Mouse (Mus musculus): ENCODE results near the gene Ajuba.

The Ajuba gene

DNA sequence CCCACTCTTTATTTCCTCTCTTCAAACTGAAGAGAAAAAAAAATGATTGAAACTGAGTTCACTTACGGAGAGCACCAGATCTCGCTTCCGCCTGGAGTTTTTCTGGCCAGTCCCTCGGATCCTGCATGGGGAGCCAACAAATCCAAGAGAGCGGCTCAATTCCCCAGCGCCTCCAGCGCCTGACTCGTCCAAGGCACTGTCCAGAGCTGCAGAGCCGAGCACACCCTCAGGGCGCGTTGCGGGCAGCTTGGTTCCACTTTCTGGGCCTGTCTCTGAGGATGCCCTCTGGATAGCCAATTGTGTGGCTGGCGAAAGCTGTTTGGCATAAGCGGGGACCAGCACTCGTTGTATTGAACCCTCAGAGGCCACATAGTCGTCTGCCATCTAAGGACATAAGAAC lies 13.7 kb upstream of the Ajuba start:
- DNase-seq, result no peak

DNA sequence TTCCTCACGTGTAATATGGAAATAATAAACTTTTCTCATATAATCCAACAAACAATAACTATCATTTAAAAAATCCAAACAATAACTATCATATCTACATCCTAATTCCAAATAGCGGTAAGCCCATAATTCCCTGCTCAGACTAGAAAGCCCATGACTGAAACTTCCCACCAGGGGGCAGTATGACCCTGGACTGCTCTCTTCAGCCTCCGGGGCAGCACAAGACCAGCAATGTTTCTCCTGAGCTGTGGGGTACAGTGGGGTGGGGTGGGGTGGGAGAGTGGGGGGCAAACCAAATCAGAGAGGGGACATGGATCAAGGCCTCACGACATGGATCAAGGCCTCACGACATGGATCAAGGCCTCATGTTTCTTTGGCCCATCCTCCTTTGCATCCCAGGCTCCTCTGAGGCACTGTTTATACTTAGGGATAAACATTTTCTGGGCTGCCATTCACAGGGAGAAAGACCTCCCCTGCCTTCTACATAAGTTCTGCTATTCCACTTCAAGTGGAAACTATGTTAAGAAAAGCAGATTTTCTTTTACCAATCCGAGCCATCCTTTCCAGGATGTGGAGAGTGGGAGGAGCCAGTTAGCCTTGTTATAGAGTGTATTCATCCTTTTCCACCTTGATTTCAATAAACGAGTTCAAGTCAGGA lies 6.5 kb upstream of the Ajuba start:
- peak; percentile 82 for DNase-seq

DNA sequence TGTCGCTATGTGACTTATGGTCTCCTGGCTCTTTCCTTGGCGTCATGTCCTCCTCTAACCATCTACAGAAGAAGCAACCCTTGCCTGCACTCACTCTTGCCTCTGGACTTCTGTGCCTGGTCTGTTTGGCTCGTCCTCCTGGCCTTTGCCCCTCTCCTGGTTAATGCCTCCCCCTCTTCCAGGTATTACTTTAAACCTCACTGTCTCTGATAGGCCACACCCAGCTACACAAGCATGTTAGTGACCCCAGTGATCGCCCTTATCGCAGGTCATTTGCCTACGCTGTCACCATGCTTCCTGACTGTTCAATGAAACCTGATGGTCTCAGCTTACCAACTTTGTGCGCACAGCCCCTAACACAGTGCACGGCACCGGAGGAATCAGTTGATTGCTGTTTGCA lies 5.2 kb upstream of the Ajuba start:
- DNase-seq, result no peak

DNA sequence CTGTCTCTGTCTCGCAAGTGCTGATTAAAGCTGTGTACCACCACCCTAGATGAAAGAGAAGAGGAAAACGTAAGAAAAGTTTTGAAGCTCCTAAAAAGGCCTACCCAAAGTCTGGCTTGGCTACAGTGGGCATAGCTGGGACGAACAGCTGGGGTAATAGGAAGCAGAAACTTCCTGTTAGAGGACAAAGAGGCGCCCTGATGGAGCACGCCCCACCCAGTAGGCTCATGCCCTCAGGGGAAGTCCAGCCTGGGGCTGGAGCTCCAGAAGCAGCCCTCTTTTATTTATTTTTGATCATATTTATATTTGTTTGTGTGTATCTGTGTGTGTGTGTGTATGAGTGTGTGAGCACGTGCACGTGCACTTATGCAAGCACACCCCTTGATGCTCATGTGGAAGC lies 2.3 kb upstream of the Ajuba start:
- DNase-seq, result no peak

DNA sequence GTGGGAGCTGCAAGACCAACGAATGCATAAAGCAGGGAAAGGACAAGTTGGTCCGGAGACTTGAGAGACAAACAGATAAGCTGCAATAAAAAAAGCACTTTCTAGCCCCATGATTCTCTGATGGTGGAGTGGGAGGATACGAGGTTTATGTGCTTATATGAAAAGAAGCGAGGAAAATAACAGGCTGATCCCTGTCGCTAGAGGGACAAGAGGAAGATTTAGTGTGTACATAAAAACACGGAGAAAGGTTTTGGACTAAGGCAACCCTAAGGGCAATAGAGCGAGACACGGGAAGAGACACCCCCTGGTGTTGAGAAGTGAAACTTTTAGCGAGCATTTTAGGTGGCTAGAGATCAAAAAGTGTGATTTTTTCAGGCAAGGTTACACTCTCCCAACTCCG lies 705 bp upstream of the Ajuba start:
- peak; percentile 47 for DNase-seq

DNA sequence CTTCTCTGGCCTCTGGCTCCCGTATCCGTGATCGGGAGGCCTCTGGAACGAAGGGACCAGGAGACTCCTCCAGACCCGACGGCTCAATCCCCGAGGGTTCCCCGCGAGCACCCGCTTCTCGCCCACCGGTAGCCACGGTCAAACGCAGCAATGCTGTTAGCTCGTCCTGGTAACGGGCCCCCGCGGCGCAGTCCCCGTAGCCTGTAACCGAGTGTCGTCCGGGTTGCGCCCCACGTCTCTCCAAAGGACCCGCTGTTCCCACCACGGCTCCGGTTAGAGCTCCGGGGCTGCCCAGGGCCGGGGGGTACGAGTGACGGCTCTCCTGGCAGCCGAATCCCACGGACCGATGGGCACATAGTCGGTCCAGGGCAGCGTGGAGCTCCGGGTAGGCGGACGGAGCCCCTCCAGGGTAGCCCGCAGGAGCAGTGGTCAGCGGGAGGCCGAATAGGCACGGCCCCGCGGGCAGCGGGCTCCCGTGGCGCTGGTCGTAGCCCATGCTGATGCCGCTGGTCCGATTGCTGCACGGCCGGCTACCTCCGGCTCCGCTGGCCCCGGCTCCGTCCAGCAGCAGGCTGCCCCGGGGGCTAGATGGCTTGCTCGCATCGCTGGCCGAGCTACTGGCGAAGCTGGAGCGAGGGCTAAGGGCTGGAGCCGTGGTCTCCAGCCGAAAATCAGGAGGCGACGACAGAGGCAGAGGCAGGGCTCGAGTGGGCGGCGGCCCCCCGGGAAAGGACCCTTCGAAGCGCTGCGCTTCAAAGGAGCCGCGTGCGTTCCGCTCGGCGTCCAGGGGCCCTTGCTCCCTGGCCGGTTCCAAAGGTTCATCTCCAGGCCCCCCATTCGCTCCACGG lies 893 bp downstream of the Ajuba start:
- DNase-seq, result no peak

DNA sequence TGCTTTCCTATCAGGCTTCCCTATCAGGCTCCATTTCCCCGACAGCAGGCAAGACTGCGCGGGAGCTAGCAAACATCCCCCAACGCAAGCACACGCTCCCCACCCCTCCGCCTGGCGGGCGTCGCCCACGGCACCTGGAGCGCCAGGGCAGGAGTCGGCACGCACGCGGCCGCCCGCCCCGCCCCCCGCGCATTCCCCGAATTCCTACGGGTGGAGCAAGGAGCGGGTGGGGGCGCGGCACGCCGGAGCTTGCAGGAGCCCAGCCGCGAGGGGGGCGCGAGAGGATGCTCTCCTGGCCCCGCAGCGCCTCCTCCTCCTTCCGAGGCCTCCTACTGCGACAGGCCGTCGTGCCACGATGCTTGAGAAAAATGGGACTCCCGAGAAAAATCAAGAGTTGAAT lies 1.7 kb downstream of the Ajuba start:
- DNase-seq, result peak; percentile 88

DNA sequence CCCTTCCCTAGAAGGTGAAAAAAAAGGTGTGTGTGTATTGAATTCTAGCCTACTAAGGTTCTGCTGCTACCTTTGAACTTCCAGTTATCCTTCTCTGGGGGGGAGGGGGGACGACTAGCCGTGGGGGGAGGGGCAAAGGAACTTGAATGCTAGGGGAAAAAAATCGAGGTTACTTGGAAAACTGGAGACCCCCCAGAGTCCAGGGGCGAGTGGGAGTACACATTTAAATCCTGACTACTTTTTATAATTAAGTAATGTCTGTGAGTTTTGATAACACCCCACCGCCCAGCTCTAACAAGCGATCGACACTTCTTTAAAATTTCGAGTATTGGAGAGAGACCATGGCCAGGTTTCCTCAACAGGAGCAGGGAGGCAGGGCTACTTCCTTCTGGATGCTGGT lies 2.3 kb downstream of the Ajuba start:
- no peak for DNase-seq

DNA sequence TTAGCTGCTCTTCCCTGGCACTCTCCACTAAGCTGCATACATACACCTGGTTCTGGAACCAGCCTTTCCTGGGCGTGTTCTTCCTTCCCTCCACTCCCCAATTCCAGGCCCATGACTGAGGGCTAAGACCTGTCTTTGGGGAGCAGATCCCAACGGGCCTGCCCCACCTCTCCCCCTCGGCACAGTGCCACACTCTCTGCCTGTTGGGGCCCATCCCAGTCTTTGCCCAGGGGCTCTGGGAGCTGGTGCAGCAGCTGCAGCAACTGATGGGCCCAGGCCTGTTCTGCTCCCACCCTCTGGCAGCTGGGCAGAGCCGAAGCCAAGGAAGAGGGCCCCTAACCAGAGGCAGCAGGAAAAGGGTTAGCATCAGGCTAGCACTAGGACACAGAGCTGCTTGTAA lies 3.1 kb downstream of the Ajuba start:
- no peak for DNase-seq

DNA sequence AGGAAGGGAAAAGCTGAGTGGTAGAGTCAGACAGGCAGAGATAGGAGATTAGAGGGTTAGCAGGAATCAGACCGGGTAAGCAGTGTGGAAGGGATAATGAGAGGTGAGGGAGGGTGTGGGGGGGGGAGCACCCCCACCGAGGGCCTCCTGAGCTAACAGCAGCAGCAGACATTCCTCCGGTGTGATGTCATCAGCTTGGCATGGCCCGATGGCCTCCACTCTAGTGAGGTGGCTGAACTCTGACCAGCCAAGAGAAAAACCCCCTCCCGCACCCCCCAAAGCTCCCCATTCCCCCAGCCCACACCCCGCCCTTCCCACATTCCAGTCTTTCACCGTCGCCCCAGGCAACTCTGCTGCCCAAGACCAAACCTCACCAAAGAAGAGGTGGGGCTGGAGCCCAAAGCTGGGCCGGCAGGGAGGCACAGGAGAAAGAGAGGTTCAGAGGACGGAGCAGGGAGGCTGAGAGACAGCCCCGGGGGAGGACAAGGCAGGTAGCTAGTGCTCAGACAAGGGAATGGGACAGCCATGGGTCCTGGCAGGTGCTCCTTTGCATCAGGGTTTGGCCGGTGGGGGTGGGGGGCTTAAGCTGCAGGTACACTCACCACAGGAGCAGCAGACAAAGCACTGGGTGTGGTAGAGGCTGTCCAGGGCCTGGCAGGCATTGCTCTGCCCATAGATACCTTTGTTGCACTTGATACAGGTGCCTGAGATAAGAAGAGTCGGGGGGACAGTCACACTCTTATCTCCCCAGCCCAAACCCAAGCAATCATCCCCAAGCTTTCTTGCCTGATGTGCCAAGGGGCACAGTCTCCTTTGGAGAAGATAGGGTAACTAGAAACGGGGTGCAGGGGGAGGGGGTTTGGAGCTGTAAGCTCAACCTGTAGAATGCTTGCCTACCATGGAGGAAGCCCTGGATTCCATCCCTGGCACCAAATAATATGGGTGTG lies 4.3 kb downstream of the Ajuba start:
- DNase-seq, result peak; percentile 62

DNA sequence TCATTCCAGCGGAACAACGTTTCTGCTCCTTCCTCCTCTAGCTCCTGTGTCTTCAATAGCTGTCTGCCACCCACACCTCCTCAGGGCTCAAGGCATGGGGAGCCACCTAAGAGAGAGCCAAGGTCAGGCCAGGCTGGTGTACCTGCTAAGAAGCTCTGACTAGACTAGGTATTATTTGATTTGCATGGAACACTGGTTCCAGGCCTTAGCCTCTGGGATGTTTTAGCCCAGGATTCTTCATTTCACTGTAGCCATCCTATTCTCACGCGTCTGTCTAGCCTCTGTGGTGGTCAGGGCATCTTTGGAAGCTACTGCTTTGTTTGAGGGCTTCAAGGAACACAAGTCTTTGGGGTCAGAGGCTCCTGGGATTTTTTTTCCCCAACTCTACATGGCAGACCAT lies 5.2 kb downstream of the Ajuba start:
- no peak for DNase-seq

DNA sequence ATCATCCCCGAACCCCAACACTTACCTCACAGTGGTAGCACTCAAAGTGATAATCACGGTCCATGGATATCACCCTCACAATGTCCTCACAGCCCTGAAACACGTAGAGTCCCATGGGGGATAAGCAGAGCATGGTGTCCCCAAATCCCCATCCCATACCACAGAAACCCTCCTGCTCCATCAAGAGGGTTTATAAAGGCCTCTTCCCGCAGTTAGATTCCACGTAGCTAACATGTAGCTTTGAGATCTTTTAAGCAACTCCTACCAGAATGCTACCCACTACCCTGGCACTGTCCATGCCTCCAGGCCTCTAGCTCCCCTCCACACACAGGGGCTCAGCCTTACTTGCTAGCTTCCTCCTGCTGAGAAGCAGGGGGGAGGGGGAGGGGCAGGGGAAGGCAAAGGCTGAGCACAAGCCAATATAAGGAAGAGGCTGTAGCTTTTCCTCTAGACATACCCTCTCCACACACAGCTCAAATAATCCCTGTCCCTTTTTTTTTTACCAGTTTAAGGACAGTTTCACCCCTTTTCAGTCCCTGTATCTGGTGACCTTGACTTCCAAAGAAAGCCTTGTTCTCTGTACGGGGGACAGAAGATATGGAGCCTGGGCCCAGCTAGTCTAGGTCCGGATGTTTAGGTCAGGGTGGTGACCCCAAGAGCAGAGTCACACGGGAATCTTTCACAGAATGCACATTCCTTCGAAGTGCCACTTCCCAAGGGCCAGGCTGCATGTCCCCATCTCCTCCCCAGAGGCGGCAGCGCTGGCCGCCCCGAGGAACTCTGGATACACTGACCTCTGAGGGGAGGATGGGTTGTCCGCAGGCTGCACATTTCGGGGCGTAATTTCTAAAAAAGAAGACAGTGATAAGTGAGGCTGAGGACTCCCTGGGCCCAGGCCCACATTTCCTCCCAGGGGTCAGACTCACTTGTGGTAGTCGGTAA lies 7.6 kb downstream of the Ajuba start:
- no peak for DNase-seq

DNA sequence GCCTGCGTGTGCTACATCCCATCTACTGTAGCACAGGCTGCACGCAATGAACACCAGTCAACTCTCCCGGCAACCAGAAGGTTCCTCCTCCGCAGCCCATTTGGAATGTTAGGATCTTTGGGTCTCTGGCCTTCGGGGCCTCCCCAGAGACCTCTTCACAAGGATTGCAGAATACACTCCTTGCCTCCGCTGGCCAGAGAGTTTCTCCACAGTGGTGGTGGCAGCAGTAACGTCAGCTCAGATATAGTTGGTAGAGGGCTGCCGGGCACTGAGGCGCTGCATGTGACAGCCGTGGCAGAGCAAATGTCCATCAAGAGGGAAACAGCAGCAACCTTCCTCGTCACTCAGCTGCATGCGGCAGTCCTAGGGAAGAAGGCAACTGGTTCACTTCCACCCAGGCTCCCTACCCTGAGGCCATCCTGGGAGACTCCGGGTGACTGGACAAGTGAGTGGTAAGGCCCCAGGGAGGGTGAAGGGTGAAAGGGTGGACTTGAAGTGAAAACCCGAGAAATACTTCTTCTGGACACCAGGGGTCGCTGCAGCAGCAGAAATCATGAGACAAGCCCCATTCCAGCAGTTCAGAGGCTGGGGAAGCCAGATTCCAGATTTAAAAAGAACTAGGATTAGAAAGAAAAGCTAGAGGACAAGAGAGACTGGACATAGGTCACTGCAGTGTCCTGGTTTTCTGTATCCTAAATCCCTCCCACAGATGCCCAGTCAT lies 8.5 kb downstream of the Ajuba start:
- peak; percentile 82 for DNase-seq

DNA sequence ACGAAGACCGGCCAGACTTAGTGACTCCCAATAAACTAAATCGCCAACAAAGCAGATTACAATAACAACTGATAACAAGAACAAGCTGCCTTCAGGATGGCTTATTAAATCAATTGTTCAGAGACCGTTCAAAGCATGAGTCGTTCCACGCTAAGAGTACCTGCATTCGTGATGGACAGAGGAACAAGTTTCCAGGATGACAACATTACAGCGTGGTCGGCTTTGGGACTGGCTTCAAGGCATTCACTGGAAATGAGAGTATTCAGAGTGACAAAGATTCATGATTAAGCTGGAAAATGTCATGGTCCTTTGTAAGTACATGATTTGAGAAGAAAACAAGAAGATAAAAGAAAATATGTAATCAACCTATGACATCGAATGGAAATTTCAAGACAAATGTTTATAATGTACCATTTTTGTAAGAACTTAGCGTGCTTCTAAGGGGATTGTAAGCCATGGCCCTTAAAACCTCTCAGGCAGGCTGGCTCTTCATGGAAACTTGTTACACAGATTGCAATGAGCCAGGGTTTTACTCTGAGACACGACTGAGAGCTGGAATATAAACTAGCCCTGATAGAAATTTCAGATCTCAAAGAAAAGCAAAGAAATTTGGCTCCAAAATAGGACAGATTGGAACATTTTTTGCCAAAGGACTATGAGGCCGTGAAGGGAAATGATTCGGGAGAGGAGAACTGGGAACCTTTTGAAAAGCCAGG lies 16.7 kb downstream of the Ajuba start:
- no peak for DNase-seq

DNA sequence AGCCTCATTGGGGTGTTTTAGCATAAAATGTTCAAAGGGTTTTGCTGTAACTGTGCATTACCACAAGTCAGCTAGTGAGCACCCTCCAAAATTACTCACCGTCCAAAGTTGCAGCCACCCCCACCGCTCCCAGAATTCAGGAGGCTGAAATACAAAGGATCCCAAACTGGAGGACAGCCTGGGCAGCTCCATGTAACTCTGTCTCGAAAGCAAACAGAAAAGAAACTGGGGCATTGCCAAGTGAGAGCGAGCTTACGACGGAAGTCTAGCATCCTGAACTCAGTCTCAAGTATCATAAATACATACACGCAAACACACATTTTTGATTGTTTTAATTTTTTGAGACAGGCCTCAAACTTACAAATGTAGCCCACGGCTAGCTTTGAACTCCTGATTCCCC lies 20.0 kb downstream of the Ajuba start:
- DNase-seq, result no peak

DNA sequence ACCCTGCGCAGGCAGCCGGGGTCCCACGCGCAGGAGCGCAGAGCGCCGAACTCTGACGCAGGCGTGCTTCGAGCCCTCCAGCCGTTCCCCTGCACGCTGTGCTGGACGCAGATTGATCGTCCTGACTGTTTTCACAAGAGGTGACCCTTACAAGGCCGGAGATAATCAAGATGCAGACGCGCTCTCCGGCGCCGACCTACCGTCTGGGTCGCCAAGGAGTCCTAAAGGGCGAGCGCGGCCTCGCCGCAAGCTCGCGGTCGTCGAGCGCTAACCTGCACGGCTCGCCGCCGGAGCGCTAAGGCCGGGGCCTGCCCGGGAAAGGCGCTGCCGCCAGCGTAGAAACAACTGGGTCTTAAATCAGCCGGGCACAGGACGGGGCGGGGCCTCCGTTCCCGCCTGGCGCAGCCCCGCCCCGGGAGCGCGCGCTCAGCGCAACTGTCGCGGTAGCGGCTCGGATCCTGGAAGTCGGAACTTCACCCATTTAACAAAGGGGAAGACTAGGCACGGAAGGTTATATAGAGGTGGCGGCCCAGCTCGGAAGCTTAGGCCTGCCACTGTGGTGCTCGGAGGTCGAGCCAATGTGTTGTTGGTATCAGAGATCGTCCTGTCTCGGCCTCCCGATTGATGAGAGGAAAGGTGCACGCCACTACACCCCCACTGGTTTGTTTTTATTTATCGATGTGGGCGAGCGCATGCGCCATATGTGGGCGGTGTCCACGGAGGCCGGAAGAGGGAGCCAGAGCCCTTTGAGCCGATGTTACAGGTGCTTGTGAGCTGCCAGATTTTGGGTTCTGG lies 23.2 kb downstream of the Ajuba start, which contains the start of gene Haus4:
Gene Haus4 (minus strand): TSS at position 642 of the 795 bp plus-strand sequence.
- DNase-seq, result peak; percentile 83

DNA sequence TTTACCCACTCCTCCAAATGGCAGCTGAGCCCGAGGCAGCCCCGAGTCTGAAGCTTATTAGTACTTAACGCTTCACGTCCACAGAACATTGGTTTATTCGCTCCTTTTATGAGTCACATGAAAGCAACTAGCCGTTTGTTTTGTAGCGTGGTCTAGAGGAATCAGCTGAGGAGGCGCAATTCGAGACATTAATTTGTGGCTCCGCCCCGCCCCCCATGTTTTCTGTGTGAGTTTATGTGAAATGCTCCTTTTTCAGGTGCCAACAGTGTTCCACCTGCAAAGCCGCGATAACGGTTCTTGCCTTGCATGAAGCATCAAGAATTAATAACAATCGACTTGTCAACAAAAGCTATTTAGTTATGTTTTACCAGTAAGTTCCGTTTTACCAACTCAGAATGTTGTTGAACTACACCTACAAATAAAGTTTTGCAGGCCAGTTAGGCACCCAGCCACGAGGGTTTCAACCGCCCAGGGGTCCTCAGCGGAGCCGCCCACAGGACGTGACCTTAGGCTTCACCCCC lies 23.8 kb downstream of the Ajuba start:
- no peak for DNase-seq

DNA sequence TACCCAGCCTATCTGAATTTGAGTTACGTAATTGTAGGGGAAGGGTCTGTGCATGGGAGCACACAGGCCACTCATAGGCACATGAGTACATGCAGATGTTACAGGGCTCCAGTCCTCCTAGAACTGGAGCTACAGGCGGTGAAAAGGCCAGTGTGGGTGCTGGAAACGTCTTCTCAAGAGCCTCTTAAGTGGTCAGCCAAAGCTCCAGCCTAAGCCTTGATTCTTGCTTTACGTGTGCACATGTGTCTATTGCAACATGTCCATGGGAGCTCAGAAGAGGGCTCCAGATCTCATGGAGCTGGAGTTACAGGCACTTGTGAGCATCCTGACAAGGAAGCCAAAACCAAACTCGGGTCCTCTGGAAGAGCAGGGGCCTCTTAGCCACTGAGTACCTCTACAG lies 32.7 kb downstream of the Ajuba start:
- no peak for DNase-seq

DNA sequence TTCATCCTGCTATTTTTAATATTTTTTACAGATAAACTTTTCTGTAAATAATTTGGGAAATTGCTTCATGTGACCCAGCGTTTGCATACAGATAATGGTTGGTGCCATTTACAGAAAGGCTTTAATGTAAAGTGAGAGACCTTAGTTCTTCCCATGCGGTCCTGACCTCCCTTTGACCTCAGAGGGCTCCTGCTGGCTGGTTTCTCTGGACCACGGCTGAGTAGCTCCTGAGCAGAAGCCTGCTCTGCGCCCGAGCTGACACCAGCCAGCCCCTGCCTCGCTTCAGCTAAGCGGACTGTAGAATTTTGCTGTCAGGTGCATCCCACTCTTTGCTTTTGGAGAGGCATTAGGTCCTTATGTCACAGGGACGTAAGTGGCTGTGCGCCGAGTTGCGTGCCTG lies 36.6 kb downstream of the Ajuba start:
- no peak for DNase-seq

DNA sequence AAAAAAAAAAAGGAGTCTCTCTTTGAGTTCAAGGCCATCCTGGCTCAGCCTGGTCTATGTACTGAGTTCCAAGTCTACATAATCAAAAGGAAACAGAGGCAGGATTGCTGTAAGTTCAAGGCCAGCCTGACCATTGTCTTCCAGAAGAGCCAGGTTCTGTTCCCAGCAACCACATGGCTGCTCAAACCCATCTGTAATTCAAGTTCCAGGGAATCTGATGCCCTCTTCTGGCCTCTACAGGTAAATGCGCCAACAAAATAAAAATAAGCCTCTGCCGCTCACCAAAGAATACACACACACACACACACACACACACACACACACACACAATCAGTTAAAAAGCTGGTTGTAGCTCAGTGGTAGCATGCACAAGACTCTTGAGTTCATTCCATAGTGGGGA lies 38.8 kb downstream of the Ajuba start:
- DNase-seq, result no peak
